Mouse (Mus musculus): ENCODE measurements around the gene Slc39a9.

DNA sequence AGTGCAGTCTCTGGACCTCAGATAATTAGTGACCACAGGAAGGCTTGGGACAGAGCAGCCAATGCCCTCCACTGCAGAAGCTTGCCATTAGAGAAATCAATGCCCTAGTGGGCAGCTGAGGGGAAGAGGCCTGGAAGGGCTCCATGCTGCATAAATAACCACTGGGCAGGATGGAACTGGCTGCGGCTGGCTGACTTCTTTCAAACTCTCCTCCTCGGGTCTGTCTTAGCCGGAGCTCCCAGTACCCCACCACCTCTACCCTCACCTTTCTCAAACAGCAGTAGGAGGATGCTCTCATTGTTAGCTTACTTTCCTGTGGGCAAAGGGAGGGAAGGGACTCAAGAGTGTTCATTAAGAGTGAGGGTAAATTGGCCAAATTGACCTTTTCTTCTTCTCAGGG lies 51.3 kb downstream of the Slc39a9 start:
- no peak for TF ChIP-seq CTCF (IDR thresholded peaks at IDR 0.05; ENCODE audit: borderline replicate concordance, control insufficient read depth, extremely low read depth, insufficient read depth, low read length, poor library complexity)
- no peak for TF ChIP-seq POLR2A (IDR thresholded peaks at IDR 0.05; ENCODE audit: control insufficient read depth, extremely low read depth, insufficient read depth, low read length, poor library complexity)

Data from thymus, adult 2 months (tissue).